Mouse (Mus musculus) retina, embryonic 14.5 days (tissue): ENCODE data around the gene Plscr1.

ENCODE experiments used
- DNase-seq: peaks from one replicate; pipeline ENCODE4 v3.0.0-alpha.2; 2015; ENCODE audit warnings: low spot score

Plscr1 gene

GRCm38 (mm10) chr9:92260481-92261159 lies 11.1 kb downstream of the Plscr1 start:
- DNase-seq = no peak

GRCm38 (mm10) chr9:92265719-92266118 lies 16.2 kb downstream of the Plscr1 start:
- no peak for DNase-seq

GRCm38 (mm10) chr9:92266558-92267171 lies 17.1 kb downstream of the Plscr1 start:
- DNase-seq = no peak

- DNase-seq = no peak
Measured at GRCm38 (mm10) chr9:92267732-92268131, 18.2 kb downstream of the Plscr1 start.

- no peak for DNase-seq
Measured at GRCm38 (mm10) chr9:92269829-92270404, 20.4 kb downstream of the Plscr1 start.

- no peak for DNase-seq
Measured at GRCm38 (mm10) chr9:92270927-92271326, 21.4 kb downstream of the Plscr1 start.

GRCm38 (mm10) chr9:92272650-92273049 lies 23.1 kb downstream of the Plscr1 start:
- DNase-seq = no peak

GRCm38 (mm10) chr9:92273271-92273670 lies 23.7 kb downstream of the Plscr1 start:
- DNase-seq = no peak

- DNase-seq = no peak
Measured at GRCm38 (mm10) chr9:92273956-92274762, 24.6 kb downstream of the Plscr1 start.

- DNase-seq = no peak
Measured at GRCm38 (mm10) chr9:92275486-92276207, 26.1 kb downstream of the Plscr1 start, which contains the start of gene Plscr2. Gene Plscr2, plus strand, starts transcription at chr9:92275602.

GRCm38 (mm10) chr9:92276360-92276759 lies 26.8 kb downstream of the Plscr1 start:
- no peak for DNase-seq

GRCm38 (mm10) chr9:92280048-92280447 lies 30.5 kb downstream of the Plscr1 start:
- no peak for DNase-seq

GRCm38 (mm10) chr9:92282563-92283171 lies 33.1 kb downstream of the Plscr1 start:
- DNase-seq = no peak

- DNase-seq = no peak
Measured at GRCm38 (mm10) chr9:92289675-92290074, 40.1 kb downstream of the Plscr1 start.

GRCm38 (mm10) chr9:92292169-92292568 lies 42.6 kb downstream of the Plscr1 start:
- DNase-seq = no peak

- no peak for DNase-seq
Measured at GRCm38 (mm10) chr9:92292922-92293321, 43.4 kb downstream of the Plscr1 start.

GRCm38 (mm10) chr9:92293560-92294548 lies 44.3 kb downstream of the Plscr1 start:
- no peak for DNase-seq

- DNase-seq = no peak
Measured at GRCm38 (mm10) chr9:92298288-92298687, 48.7 kb downstream of the Plscr1 start.

- no peak for DNase-seq
Measured at GRCm38 (mm10) chr9:92301213-92301612, 51.7 kb downstream of the Plscr1 start.

- DNase-seq = no peak
Measured at GRCm38 (mm10) chr9:92305075-92305474, 55.5 kb downstream of the Plscr1 start.
